Mouse (Mus musculus): ENCODE data around the gene Zfp428. TPM values are rescaled to one million over a fixed set of nuclear protein-coding genes. Genes with fewer than 3 reads are reported as not detected.
A peak's percentile ranks its signal among the peaks of the same experiment; 100 is the strongest.

Zfp428 gene
- total and polyA plus RNA-seq, 3 experiments, result 12.4 to 16.4 TPM; not detected in 1

DNA sequence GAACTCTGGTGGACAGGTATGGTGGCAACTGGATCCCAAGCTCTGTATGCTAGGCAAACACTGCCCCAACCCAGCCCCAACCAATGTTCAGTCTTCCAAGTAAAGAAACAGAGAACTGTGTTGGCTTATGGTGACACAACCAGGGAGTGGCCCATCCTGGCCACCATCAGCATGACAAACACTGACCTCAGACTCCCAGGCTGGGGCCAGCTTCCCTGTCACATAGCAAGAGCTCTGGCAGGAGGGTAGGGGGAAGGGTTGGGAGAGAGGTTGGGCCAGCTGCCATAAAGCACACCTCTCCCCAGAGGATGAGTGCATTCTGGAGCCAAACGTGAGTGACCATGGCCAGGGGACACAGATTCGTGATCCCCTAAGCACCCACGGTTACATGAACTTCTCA is 47.0 kb upstream of the Zfp428 start:
- Histone ChIP-seq H3K9me3 (replicated peaks; ENCODE audit: insufficient read depth, low read length) (no peaks in the 10 kb centered on the region), H3K4me1 (ENCODE audit: control insufficient read depth in 1 of 2, insufficient read depth in 2 of 2, low read length in 2 of 2) (peaks cover 4 to 19% of the 10 kb centered on the region in 2 experiments), H3K79me2 (ENCODE audit: control insufficient read depth, insufficient read depth, low read length, poor library complexity) (0 out of 2 replicates have a peak, but pooled peaks cover 2% of the 10 kb centered on the region), H3K9ac (ENCODE audit: control insufficient read depth, low read depth, low read length, poor library complexity, severe bottlenecking) (no peak overlapping the region), H3K27ac (ENCODE audit: control insufficient read depth, low read depth, low read length) (no peak overlapping the region), H3K36me3 (ENCODE audit: control insufficient read depth in 1 of 2, insufficient read depth in 2 of 2, low read length in 2 of 2) (peaks cover 0 to 5% of the 10 kb centered on the region in 2 experiments; a peak in 2 of 4 replicates), H3K4me3 (ENCODE audit: control insufficient read depth in 1 of 2, insufficient read depth in 1 of 2, low read depth in 2 of 2, low read length in 2 of 2) (no peak overlapping the region), H3K27me3 (ENCODE audit: control insufficient read depth in 1 of 2, insufficient read depth in 2 of 2, low read length in 2 of 2) (peaks cover 5 to 8% of the 10 kb centered on the region in 2 experiments)
- no peak for TF ChIP-seq RCOR1 (IDR thresholded peaks at IDR 0.05; ENCODE audit: low read depth, low read length)
- no peak for TF ChIP-seq MYC (IDR thresholded peaks at IDR 0.05; ENCODE audit: low read depth, low read length)
- TF ChIP-seq E2F4 (IDR thresholded peaks at IDR 0.05; ENCODE audit: borderline replicate concordance, low read depth, low read length), result no peak
- TF ChIP-seq GABPA (IDR thresholded peaks at IDR 0.05; ENCODE audit: low read depth, low read length), result no peak
- TF ChIP-seq NELFE (IDR thresholded peaks at IDR 0.05; ENCODE audit: low read depth, low read length), result no peak
- no peak for TF ChIP-seq ETS1 (IDR thresholded peaks at IDR 0.05; ENCODE audit: low read depth, low read length)
- TF ChIP-seq USF2 (IDR thresholded peaks at IDR 0.05; ENCODE audit: borderline replicate concordance in 1 of 2, insufficient read depth in 1 of 2, low read depth in 1 of 2, low read length in 2 of 2), result no peak
- no peak for TF ChIP-seq ELF1 (IDR thresholded peaks at IDR 0.05; ENCODE audit: low read depth, low read length)
- no peak for TF ChIP-seq ZMIZ1 (IDR thresholded peaks at IDR 0.05; ENCODE audit: low read depth, low read length)
- TF ChIP-seq ZKSCAN1 (IDR thresholded peaks at IDR 0.05; ENCODE audit: low read depth, low read length), result no peak
- TF ChIP-seq GATA1 (IDR thresholded peaks at IDR 0.05; ENCODE audit: low read depth, low read length), result no peak
- no peak for TF ChIP-seq TAL1 (IDR thresholded peaks at IDR 0.05; ENCODE audit: low read length)
- no peak for TF ChIP-seq ZC3H11A (IDR thresholded peaks at IDR 0.05; ENCODE audit: low read depth, low read length)
- no peak for TF ChIP-seq USF1 (IDR thresholded peaks at IDR 0.05; ENCODE audit: low read depth, low read length)
- no peak for TF ChIP-seq CTCF (IDR thresholded peaks at IDR 0.05 in 2 of 3, conservative IDR thresholded peaks at IDR 0.05 in 1 of 3; ENCODE audit: control insufficient read depth in 1 of 3, insufficient read depth in 1 of 3, low read depth in 2 of 3, low read length in 3 of 3, poor library complexity in 1 of 3, severe bottlenecking in 1 of 3)
- no peak for TF ChIP-seq MEF2A (IDR thresholded peaks at IDR 0.05; ENCODE audit: extremely low read depth, insufficient replicate concordance, low read depth, low read length, poor library complexity, severe bottlenecking)
- no peak for TF ChIP-seq ZNF384 (IDR thresholded peaks at IDR 0.05; ENCODE audit: low read depth, low read length)
- no peak for DNase-seq (ENCODE audit: low read depth, low spot score)

DNA sequence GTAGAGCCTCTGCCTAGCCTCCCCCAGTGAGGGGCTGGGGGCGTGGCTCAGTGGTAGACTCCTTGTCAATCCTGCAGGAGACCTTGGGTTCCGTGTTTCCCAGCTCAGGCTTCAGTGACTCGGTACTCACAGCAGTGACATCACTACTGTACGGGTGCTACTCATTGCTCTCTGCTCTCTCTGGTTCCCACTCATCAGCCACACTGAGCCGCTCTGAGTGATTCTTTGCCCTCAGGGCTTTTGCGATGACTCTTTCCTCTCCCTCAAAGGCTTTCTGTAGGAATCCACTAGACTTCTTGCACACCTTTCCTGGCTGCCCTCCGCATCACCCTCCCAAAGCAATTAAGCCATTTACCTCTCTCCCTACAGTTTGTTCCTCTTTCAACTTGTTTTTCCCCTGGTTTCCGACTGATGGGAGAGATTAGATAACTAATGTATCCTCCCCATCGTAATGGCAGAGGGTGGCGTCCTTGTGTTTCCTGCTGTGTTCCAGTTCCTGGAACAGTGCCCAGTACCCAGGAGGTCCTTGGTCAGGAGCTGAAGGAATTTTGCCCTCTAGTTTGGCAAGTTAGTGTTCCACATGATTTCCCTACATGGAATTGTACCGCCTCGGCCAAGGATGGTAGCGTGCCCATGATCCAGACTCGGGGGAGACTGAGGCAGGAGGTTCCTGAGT is 45.3 kb upstream of the Zfp428 start:
- Histone ChIP-seq H3K4me3 (ENCODE audit: control insufficient read depth in 1 of 2, insufficient read depth in 1 of 2, low read depth in 2 of 2, low read length in 2 of 2) (peak overlapping the region; percentile 13 to 20; a peak in 1 of 4 replicates), H3K9me3 (replicated peaks; ENCODE audit: insufficient read depth, low read length) (no peaks in the 10 kb centered on the region), H3K27me3 (ENCODE audit: control insufficient read depth in 1 of 2, insufficient read depth in 2 of 2, low read length in 2 of 2) (peaks cover 1 to 3% of the 10 kb centered on the region in 2 experiments; a peak in 1 of 4 replicates), H3K36me3 (ENCODE audit: control insufficient read depth in 1 of 2, insufficient read depth in 2 of 2, low read length in 2 of 2) (peaks cover 0 to 5% of the 10 kb centered on the region in 2 experiments; a peak in 2 of 4 replicates), H3K9ac (ENCODE audit: control insufficient read depth, low read depth, low read length, poor library complexity, severe bottlenecking) (no peak overlapping the region), H3K79me2 (ENCODE audit: control insufficient read depth, insufficient read depth, low read length, poor library complexity) (0 out of 2 replicates have a peak, but pooled peaks cover 2% of the 10 kb centered on the region), H3K27ac (ENCODE audit: control insufficient read depth, low read depth, low read length) (no peak overlapping the region), H3K4me1 (ENCODE audit: control insufficient read depth in 1 of 2, insufficient read depth in 2 of 2, low read length in 2 of 2) (peaks cover 4 to 19% of the 10 kb centered on the region in 2 experiments)
- TF ChIP-seq UBTF (IDR thresholded peaks at IDR 0.05; ENCODE audit: borderline replicate concordance, insufficient read depth, low read depth, low read length) (no peak), GATA1 (IDR thresholded peaks at IDR 0.05; ENCODE audit: low read depth, low read length) (peak; percentile 73)
- peak; percentile 46 for DNase-seq (ENCODE audit: low read depth, low spot score)
